Mouse (Mus musculus) bone marrow macrophage, adult 2 months (primary cell): Measurements from ENCODE around the gene Lonrf3.

ENCODE experiments used
- CTCF ChIP-seq: IDR thresholded peaks from 2 replicates; pipeline ENCODE4 v1.5.1; 2012; ENCODE audit warnings: low read depth, mild to moderate bottlenecking, low read length, moderate library complexity
- POLR2A ChIP-seq: IDR thresholded peaks from 2 replicates; pipeline ENCODE4 v1.6.1; 2012; ENCODE audit warnings: mild to moderate bottlenecking, low read depth, low read length, borderline replicate concordance

GRCm38 (mm10) chrX:36278750-36279149 lies 49.4 kb upstream of the Lonrf3 start:
- TF ChIP-seq CTCF (no peak), POLR2A (no peak)
